Mouse (Mus musculus): ENCODE results near the gene Ap2a2. TPM values are rescaled to one million over a fixed set of nuclear protein-coding genes. Genes with fewer than 3 reads are reported as not detected.
"Not testable (repeated sequence)": the region's sequence is repeated elsewhere in the genome, so short reads cannot be mapped to it uniquely, and the experiment has no call there.

Gene Ap2a2
- total RNA-seq, 4 experiments from 2014 or later, result 54.9 to 79.7 (median 66.5) TPM

DNA sequence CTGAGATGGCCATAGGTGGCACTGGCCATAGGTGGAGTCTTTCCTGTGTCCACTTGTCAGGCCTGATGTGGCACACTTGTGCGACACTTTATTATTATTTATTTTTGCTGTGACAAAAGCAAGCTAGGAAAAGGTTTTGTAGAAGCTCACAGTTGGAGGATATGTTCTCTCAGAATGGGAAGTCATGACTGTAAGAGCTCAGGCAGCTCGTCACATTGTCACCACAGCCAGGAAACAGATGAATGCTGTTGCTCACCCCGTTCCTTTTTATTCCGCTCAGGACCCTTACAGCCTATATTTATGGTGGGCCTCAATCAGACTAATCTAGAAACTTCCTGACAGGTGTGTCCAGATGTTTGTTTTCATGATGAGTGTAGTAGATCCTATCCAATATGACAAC, 1.5 kb upstream of the Ap2a2 start:
- DNase-seq, result no peak

DNA sequence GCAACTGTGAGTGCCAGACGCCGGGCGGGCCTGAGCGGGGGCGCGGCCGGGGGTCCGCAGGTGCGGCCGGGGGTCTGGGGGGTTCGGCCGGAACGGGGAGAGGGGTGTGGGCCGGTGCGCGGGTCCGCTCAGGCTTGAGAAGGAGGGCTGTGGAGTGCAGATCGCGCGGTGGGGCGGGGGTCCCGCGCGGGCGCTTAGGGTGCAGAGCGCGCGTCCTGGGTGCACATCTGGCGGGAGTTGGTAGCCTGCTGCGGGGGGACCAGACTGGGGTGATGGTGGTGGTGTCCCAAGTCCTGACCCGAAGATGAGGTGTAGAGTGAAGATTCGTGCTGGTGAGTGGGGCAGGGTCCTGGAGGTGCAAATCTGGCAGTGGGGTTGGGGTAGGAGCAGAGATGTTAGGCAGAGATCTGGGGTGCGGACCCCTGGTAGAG, 463 bp downstream of the Ap2a2 start:
- peak; percentile 14 for DNase-seq

DNA sequence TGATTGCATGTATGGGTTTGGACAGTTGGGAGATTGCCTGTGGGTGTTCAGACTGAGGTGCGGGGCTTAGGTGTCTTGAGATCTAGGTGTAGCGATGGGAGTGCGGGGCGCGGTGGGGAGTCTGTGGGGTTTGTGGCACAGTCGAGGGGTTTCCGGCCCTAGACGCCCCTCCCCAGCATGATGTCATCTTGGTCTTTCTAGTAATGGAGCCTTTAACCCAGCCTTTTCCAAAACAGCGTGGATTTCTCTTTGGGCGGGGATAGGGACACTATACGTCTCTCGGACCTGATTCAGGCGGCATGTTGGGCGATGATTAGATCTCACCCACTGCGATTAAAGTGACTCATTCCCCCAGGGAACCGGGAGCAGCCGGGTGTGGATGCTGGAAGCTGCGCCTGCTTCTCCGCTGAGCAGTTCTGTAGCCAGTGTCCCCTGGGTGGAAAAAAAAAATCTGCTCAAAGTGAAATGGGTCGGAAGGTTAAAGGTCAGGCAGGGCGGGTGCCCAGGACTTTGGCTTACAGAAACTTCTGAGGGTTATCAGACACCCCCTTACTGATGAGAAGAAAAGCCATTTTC, 967 bp downstream of the Ap2a2 start:
- DNase-seq, result peak; percentile 41

DNA sequence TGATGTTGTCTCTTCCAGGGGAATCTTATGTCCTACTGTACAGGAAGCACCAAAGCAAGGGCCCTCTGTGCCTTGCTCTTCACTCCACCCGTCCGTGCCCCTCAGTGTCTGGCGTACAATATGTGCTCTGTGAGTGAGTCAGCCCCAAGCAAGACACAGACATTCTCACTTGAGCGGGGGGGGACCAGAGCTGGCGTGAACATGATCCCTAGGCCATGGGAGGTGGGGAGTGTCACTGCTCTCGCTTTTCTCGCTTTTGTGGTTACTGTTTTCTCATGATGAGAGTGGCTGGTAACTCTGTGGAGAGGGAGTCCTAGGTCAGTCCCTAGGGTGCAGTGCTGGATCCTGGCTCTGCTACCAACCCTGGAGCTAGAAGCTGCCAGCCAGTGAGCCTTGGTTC, 2.6 kb downstream of the Ap2a2 start:
- no peak for DNase-seq

DNA sequence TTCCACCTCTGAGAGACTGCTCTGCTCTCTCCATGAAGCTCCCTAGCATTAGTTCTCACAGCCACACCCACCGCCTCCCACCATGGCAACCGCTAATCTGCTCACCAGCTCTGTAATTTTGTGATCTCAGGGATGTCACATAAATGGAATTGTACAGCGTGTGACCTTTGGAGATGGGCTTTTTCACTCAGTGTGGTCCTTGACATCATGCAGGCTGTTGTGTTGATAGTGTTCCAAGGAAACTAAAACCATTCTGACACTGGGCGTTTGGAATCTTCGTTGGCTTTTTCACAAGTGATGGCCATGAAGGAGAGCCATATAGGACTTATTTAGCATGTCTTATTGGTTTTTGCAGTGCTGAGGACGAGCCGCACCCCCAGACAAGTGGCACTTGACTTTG, 4.6 kb downstream of the Ap2a2 start:
- DNase-seq, result peak; percentile 8

DNA sequence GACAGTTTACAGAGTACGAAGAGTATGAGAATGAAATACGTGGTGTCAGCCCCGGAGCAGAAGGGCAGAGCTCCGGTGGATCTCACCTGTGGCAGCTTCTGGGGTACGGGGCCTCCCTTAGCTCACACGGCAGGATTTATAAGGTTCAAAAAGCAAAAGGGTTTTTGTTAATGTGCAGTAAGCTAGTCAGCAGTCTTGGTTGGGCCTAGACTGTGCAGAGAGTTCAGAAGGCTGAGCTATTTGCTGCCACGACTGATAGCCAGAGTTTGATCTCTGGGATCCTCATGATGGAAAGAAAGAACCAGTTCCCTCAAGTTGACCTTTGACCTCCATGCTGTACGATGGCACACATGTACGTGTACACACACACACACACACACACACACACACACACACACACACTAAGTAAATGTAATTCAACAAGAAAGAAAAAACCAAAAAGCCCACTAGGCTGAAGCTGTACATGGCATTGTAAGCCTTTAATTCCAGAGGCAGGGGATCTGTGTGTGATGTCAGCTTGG, 7.4 kb downstream of the Ap2a2 start:
- DNase-seq, result no peak

DNA sequence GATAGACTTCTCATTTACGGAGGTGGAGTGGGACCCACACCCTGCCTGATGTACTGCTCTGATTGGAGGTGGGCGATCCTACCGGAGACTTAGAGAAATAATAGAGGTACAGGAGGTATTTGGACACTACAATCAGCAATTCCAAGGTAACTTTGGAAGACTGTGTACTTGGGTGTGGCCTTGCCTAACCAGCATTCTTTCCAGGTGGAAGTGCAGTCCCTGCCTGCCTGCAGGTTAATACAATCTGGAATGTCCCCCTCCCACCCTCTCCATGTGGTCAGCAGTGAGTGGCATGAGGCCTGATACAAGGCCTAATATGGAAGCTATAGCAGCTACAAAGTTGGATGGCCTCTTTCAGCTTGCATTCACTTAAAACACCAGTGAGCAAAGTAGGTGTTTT, 7.9 kb downstream of the Ap2a2 start:
- DNase-seq, result no peak

DNA sequence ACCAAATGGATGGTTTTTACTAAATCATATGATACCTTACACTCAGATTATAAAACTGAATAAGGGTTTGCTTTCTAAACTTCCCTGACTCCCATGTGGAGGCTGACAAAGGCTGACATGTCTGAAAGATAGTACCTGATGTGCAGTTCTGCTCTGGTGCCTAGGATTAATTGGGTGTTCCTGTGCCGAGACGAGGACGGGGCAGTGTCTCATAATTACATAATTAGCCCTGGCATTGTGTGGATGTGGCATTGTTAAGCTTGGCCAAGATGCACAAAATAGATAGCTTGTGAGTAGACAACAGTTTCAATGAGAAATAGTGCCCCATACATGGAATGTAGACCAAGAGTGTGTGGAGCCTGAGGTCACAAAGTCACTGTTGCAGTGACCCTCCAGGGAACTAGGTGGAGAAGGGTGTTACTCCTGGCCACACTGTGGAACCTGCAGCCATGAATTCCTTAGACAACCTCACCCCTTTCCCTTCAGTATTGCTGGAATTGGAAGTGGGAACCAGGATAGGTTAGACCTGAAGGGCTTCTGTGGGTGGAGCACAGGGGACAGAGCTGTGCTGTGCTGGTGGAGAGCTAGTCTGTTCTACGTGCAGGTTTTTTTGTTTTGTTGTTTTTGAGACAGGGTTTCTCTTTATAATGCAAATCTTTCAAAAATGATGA, 8.8 kb downstream of the Ap2a2 start:
- no peak for DNase-seq

DNA sequence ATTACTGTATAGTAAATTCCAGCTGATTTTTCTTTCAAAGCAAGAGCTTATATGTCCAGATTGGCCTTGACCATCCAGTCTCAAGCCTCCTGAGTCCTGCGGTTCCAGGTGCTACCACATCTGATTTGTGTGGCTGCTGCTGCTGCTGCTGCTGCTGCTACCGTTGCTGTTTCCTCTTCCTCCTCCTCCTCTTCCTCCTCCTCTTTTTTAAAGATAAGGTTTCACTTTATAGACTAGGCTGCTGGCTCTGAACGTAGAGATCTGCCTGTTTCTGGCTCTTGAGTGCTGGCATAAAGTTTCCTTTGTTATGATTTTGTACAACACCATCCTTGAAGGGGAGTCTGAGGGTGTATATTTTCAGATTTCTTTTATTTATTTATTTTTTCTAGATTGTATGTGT, 12.1 kb downstream of the Ap2a2 start:
- DNase-seq, result no peak

DNA sequence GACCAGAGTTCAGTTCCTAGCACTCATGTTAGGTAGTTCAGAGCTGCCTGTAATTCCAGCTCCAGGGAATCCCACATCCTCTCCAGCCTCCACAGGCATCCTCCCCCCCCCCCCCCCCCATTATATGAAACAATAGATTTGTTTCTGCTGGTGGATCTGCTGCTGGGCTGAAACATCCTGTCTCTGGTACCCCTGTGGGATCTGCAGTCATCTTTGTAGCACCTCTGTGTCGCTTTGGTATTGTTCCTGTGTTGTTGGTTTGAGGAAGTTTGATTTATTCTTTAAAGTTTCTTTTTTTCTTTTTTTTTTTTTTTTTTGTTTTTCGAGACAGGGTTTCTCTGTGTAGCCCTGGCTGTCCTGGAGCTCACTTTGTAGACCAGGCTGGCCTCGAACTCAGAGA, 13.5 kb downstream of the Ap2a2 start:
- no peak for DNase-seq

DNA sequence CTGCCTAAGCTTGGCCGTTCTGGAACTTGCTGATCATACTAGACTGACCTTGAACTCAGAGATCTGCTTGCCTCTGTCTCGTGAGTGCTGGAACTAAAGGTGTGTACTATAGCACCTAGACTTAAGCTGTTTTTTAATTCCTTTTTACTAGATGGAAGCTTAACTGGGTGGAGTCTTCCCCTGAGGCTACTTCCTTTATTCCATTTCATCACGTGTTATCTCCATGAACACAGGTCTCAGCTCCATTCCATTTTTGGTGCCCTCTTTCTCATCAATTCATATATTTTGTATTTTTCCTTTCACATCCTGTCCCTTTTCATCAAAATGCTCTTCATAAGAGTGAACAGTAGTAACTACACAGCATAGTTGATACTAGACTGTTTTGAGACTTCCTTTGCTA, 15.8 kb downstream of the Ap2a2 start:
- DNase-seq, result no peak

DNA sequence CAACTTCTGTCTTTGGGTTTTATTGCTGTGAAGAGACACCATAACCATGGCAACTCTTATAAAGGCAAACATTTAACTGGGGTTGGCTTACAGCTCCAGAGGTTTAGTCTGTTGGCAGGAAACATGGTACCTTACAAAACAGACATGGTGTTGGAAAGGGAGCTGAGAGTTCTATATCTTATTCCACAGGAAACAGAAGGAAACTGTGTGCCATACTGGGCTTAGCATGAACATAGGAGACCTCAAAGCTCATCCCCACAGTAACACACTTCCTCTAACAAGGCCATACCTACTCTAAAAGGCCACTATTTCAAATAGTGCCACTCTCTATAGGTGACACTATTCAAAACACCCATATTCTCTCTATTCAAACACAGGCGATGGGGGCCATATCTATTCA, 16.5 kb downstream of the Ap2a2 start:
- DNase-seq, result no peak

DNA sequence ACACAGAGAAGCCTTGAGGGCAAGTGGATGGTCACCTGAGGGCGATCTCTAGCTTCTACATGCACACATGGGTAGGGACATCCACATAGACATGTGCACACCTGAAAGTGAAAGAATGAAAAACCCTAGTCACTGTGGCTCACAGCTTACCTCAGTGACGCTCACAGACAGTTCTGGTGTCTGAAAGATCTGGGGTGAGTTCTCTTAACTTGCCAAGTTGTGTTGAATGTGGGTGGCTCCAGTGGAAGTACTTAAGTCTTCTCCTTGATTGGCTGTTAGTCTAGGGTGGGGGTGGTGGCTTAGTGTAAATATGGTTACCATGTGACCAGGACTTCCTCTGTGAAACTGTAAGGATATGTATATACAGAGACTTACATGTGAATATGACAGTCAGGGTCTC, 17.0 kb downstream of the Ap2a2 start:
- DNase-seq, result no peak

DNA sequence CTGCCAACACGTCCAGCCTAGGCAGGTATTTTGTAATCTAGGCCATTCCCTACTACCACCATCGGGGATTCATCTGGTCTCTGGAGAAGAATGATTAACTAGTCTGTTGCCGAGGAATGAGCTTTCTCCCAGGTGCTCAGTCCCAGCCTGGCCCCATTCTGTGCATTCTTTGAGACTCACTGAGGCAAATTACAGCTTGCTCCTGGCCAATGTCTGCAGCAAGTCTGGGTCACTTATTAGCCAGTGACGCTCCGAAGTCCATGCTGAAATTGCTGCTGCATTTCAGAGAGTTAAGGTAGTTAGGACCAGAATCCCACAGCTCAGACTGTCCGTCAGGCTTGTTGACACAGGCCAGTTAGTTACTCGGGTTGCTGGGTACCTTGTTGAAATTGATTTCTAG, 19.4 kb downstream of the Ap2a2 start:
- DNase-seq, result no peak

DNA sequence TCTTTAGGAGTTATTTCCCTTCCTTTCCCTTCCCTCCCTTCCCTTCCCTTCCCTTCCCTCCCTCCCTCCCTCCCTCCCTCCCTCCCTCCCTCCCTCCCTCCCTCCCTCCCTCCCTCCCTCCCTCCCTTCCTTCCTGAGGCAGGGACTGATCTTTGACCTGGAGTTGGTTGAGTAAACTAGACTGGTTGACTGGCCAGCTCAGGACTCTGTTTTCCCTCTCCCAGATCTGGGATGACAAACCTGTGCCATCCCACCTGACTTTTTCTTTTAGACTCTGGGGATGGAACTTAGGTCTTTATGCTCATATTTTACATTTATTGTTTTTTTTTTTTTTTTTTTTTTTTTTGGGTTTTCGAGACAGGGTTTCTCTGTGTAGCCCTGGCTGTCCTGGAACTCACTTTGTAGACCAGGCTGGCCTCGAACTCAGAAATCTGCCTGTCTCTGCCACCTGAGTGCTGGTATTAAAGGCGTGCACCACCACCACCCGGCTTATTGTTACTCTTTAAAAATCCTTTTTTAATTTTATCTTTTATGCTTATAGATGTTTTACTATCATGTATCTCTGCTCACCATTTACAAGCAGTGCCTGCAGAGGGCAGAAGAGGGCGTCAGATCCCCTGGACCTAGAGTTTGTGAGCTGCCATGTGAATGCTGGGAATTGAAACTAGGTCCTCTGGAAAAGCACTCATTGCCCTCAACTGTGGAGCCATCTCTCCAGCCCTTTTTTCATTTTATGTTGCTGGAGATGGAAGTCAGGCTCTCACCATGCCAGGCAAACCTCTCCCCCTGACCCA, 22.3 kb downstream of the Ap2a2 start:
- no peak for DNase-seq

DNA sequence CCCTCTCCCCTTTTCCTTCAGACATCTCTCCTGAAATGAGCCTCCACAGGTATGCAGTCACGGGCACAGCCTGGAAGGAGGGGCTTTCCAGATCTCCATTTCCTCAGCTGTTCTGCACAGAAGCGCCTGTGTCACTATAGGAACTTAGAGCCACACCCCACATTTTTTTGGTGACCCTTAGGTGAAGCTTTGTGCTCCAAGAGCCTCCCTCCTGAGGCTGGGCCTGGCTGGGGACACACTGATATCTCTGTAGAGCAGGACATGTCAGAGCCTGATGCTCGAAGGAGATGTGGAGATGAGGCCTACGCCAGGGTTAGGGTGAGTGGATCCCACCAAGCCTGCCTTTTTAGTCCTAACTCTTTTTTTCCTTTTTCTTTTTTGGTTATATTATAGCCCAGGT, 23.3 kb downstream of the Ap2a2 start:
- no peak for DNase-seq

DNA sequence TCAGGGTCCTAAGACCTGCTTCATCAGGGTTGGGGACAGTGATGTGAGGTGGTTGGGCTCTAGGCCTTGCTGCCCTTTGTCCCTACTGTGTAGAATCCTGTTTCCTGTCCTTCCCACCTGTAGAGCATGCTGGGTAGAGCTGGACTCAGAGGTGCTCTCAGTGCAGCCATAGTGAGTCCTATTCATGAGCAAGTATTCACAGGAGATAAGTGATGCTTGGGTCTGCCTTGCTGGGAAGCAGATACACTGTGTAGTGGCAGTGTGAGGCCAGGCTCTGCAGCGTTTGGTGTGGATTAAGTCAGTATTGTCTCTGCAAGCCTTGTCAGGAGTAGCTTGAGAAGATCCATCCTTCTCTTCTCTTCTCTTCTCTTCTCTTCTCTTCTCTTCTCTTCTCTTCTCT, 23.9 kb downstream of the Ap2a2 start:
- no peak for DNase-seq

DNA sequence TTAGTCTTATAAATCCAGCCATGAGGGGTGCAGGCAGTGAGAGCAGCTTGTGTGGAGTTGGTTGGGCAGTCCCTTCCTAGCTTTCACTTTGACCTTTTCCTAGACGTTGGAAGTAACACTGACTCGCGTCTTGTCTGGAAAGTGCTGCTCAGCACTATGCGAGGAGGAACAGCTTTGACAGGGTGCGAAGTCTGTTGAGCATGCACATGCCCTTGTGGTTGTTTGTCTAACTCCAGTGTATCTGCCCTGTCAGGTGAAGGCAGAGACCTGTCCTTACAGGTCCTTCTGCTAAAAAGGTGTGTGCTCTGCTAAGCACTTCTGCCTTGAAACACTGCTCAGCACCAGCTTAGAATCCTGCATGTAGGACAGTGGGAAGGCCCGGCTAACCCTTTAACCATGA, 26.9 kb downstream of the Ap2a2 start:
- DNase-seq, result no peak

DNA sequence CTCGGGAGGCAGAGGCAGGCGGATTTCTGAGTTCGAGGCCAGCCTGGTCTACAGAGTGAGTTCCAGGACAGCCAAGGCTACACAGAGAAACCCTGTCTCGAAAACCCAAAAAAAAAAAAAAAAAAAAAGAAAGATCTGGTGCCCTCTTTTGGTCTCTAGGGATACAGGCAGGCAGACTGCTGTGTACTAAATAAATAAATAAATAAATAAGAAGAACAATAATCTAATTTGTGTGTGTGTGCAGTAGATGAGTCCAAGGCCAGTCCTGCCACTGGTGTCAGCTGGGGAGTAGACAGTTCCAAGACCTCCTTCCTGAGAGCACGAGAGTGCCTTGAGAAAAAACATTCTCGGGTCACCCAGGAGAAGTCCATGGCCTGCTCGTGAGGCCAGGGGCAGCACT, 28.3 kb downstream of the Ap2a2 start:
- DNase-seq, result not testable (repeated sequence)

DNA sequence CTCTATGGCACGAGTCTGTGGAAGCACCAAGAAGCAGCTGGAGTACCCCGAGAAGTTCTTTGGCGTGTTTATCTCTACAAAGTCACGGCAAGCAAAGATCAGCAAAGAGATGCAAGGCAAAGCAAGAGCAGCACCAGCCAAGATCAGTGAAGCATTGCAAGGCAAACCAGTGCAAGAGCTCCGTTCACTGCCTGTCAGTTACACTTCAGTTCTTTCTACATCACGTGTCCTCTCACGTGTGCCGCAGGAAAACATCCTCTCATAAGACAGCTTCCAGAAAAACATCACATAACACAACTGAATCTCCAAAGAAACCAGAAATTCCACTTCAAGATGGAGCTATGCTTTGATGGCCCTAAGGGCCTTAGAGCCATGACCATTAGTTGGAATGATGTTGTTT, 29.0 kb downstream of the Ap2a2 start:
- no peak for DNase-seq

DNA sequence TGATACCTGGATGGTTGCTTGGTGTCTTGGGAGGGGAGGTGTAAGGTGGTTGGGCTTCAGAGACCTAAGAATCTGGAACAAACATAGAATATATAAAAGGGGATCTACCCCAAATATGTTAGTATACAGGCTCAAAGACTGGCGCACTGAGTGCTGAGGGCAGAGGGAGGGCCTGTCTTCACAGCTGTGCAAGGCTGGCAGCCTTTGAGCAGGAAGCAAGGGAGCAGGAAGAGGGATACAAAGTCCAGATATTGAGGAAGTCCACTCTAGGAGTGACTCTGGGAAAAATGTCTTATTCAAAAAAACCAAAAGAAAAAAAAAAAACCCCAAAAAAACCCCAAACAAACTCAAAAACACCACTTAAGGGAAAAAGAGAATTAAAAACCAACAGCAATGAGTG, 30.1 kb downstream of the Ap2a2 start:
- DNase-seq, result no peak

DNA sequence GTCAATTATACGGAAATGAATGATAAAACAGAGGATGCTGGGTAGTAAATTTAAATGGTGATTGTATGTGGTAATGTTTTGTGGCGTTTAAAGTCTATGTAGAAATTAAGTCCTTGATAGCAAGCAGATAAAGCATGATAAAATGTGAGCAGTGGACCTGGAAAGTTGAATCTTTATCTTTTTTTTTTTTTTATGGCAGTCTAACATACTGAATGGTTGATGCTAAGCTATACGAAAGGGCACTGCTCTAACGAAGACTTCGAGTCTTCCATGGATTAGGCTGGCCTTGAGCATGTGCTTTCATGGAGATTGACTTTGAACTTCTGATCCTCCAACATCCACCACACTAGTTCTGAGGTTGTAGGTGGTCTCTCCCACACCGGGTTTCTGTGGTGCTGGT, 31.1 kb downstream of the Ap2a2 start:
- no peak for DNase-seq

DNA sequence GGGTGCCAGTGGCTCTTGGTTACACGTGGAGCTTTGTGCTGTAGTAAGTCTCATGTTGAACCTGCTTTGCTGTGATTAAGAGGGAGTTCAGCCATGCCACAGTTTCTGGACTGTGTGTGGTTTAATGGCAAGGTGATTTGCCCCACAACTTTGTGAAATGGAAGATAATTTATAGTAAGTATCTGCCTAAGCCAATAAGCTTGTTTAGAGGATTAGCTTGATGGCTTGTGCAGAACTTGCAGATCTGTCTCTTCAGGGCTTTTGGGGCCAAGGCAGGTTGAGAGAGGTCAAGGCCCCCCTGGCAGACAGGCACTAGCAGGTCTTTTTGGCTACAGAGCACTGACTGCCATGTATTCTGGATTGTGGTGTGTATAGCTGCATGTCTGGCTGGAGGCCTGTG, 35.0 kb downstream of the Ap2a2 start:
- no peak for DNase-seq

DNA sequence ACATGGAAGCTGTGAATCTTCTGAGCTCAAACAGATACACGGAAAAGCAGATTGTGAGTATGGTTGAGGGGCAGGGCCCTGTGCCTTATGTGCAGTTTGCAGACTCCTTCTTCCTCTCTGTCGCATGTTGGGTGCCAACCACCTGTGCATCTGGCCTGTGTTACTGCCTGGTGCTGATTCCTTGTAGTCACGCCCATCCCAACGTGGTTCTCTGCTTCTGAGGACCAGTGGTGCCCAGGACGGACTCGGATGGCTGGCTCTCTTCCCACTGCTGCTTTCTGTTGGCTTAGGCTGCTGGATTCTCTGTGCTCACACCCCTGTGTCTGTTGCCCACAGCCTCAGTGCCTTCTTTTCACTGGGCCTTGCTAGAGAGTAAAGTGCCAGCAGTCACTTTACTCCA, 35.6 kb downstream of the Ap2a2 start:
- DNase-seq, result no peak
